Mouse (Mus musculus): Measurements from ENCODE around the gene Ubr3. TPM values are rescaled to one million over a fixed set of nuclear protein-coding genes. Genes with fewer than 3 reads are reported as not detected.

The Ubr3 gene
- total RNA-seq (2014; rRNA removed) (63.0 and 65.2 TPM in 2 replicates), polyA plus RNA-seq (2012; rRNA removed) (12.0 and 12.8 TPM in 2 replicates)

DNA sequence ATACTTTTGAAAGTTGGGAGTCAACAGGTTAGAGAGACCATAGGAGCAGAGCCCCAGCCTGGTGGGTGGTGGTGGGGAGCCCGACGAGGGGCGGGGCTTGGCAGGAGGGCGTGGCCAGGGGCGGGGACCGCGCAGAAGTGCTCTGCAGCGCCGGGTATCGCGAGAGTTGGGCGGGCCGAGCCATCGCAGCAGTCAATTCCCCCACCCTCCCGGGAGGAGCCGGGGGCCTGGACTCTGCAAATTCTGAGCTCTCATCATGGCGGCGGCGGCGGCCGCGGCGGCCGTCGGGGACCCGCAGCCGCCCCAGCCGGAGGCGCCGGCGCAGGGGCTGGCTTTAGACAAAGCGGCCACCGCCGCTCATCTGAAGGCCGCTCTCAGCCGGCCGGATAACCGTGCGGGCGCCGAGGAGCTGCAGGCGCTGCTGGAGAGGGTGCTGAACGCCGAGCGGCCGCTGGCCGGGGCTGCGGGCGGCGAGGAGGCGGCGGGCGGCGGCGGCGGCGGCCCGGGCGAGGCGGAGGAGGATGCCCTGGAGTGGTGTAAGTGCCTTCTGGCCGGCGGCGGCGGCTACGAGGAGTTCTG, at the start of gene Ubr3:
Ubr3 (plus strand) TSS at position 208 of the 579 bp plus-strand sequence.
- TF ChIP-seq POLR2A (IDR thresholded peaks at IDR 0.05; ENCODE audit: extremely low read depth, insufficient read depth, low read length) (peak; percentile 58; the same call in 1 of the 2 replicates), CTCF (IDR thresholded peaks at IDR 0.05; ENCODE audit: low read depth, low read length) (no peak)
- H3K9ac ChIP-seq (ENCODE audit: low read depth, low read length): peak within 1 kb of the TSS; percentile 97
- peaks cover 19% of the 10 kb centered on the region for H3K79me2 ChIP-seq (ENCODE audit: control insufficient read depth, insufficient read depth, low read length)
- peak within 1 kb of the TSS; percentile 75 for H3K27ac ChIP-seq (replicated peaks; ENCODE audit: insufficient read depth, low read depth, low read length)
- peak within 1 kb of the TSS; percentile 99 for H3K4me3 ChIP-seq (ENCODE audit: insufficient read depth, low read depth, low read length)
- peak; percentile 79 for DNase-seq (ENCODE audit: extremely low read depth, low read depth, low spot score)
- H3K36me3 ChIP-seq (ENCODE audit: control insufficient read depth, insufficient read depth, low read length): peaks cover 4% of the 10 kb centered on the region; the same call in 1 of the 2 replicates
- H3K4me1 ChIP-seq (ENCODE audit: control insufficient read depth, insufficient read depth, low read length): peaks cover 3% of the 10 kb centered on the region; the same call in 1 of the 2 replicates
- H3K27me3 ChIP-seq (ENCODE audit: control insufficient read depth, insufficient read depth, low read length): no peaks in the 10 kb centered on the region
- WGBS: 1% methylated on average over 64 of the region's 65 CpGs

DNA sequence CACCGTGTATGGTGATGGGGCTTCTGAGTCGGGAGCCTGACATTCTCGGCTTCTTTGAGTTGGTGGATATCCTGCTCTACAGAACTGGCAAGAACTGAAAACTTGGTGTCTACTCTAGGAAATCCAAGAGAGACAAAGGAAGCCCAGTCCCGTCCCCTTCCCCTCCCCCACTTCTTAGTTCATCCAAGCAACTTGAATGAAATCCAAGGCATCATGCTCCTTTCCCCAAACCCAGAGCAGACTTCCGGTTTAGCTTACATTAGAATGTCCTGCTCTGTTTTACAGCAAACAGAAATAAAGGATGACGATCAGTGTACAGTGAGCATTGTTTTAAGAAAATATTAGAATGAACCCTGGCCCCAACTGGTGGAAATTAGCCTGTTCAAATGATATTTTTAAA, 47.8 kb upstream of the Ubr3 start:
- Histone ChIP-seq H3K27me3 (ENCODE audit: control insufficient read depth, insufficient read depth, low read length) (no peaks in the 10 kb centered on the region), H3K79me2 (ENCODE audit: control insufficient read depth, insufficient read depth, low read length) (no peaks in the 10 kb centered on the region), H3K4me1 (ENCODE audit: control insufficient read depth, insufficient read depth, low read length) (no peaks in the 10 kb centered on the region), H3K9ac (ENCODE audit: low read depth, low read length) (no peak overlapping the region), H3K36me3 (ENCODE audit: control insufficient read depth, insufficient read depth, low read length) (no peaks in the 10 kb centered on the region), H3K27ac (replicated peaks; ENCODE audit: insufficient read depth, low read depth, low read length) (no peak overlapping the region), H3K4me3 (ENCODE audit: insufficient read depth, low read depth, low read length) (no peak overlapping the region)
- DNase-seq (ENCODE audit: extremely low read depth, low read depth, low spot score): peak; percentile 15
- WGBS: 66% methylated on average over 6 of the region's 6 CpGs
- TF ChIP-seq POLR2A (IDR thresholded peaks at IDR 0.05; ENCODE audit: extremely low read depth, insufficient read depth, low read length) (no peak), CTCF (IDR thresholded peaks at IDR 0.05; ENCODE audit: low read depth, low read length) (no peak)

DNA sequence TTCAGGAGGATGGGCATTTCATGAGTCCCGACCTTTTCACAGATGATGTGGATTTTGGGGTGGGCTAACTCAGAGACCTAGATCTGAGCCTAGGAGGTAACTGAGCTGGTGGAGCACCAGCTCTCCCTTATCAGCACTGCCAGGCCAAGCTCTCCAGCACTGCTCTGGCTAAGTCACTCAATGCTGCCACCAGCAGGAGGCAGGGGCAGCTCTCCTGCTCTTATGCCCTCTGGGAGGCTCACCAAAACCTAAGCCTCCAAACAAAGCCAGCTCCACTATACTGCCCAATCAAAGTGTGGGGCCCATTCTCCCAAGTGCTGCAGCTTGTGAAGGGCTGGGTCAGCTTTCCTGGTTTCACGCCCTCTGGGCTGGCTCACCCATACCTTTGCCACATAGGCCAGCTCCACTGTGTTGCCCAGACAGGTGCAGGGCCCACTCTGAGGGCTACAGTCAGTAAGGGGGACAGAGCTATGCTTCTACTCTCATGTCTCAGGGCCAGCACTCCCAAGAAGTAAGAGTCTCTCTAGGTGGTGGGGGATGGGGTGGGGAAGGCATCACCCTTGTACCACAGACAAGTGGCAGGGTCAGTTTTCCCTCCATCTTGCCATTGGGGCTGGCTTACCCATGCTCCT, 45.5 kb upstream of the Ubr3 start:
- no peak for DNase-seq (ENCODE audit: extremely low read depth, low read depth, low spot score)
- Histone ChIP-seq H3K4me1 (ENCODE audit: control insufficient read depth, insufficient read depth, low read length) (no peaks in the 10 kb centered on the region), H3K27me3 (ENCODE audit: control insufficient read depth, insufficient read depth, low read length) (no peaks in the 10 kb centered on the region), H3K79me2 (ENCODE audit: control insufficient read depth, insufficient read depth, low read length) (no peaks in the 10 kb centered on the region), H3K4me3 (ENCODE audit: insufficient read depth, low read depth, low read length) (no peak overlapping the region), H3K36me3 (ENCODE audit: control insufficient read depth, insufficient read depth, low read length) (no peaks in the 10 kb centered on the region), H3K27ac (replicated peaks; ENCODE audit: insufficient read depth, low read depth, low read length) (no peak overlapping the region), H3K9ac (ENCODE audit: low read depth, low read length) (no peak overlapping the region)
- TF ChIP-seq POLR2A (IDR thresholded peaks at IDR 0.05; ENCODE audit: extremely low read depth, insufficient read depth, low read length) (no peak), CTCF (IDR thresholded peaks at IDR 0.05; ENCODE audit: low read depth, low read length) (no peak)
- WGBS: 88% methylated on average over 2 of the region's 2 CpGs

DNA sequence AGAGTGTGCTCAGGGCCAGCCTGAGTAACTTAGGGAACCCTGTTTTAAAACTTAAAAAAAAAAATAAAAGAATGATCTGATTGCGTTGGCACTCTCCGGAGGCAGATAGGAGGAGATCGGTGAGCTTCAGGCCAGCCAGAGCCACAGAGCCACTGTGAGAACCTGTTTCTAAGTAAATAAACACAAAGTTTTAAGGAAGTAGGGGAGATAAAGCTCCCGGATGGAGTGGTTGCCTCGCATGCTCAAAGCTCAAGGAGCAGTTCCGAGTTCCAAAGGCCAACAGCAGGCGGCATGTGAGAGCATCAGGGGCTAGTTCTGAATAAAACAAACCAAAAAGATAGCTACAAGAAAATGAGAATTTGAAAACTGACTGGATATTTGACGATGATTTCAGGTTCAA, 40.7 kb upstream of the Ubr3 start:
- no peak for TF ChIP-seq POLR2A (IDR thresholded peaks at IDR 0.05; ENCODE audit: extremely low read depth, insufficient read depth, low read length)
- TF ChIP-seq CTCF (IDR thresholded peaks at IDR 0.05; ENCODE audit: low read depth, low read length): peak; percentile 53
- peak; percentile 21 for DNase-seq (ENCODE audit: extremely low read depth, low read depth, low spot score)
- 24% methylated on average over 8 of the region's 8 CpGs for WGBS
- Histone ChIP-seq H3K9ac (ENCODE audit: low read depth, low read length) (no peak overlapping the region), H3K36me3 (ENCODE audit: control insufficient read depth, insufficient read depth, low read length) (no peaks in the 10 kb centered on the region), H3K4me1 (ENCODE audit: control insufficient read depth, insufficient read depth, low read length) (peaks cover 3% of the 10 kb centered on the region; the same call in 1 of the 2 replicates), H3K27ac (replicated peaks; ENCODE audit: insufficient read depth, low read depth, low read length) (no peak overlapping the region), H3K4me3 (ENCODE audit: insufficient read depth, low read depth, low read length) (no peak overlapping the region), H3K79me2 (ENCODE audit: control insufficient read depth, insufficient read depth, low read length) (0 out of 2 replicates have a peak, but pooled peaks cover under 1% of the 10 kb centered on the region), H3K27me3 (ENCODE audit: control insufficient read depth, insufficient read depth, low read length) (no peaks in the 10 kb centered on the region)

DNA sequence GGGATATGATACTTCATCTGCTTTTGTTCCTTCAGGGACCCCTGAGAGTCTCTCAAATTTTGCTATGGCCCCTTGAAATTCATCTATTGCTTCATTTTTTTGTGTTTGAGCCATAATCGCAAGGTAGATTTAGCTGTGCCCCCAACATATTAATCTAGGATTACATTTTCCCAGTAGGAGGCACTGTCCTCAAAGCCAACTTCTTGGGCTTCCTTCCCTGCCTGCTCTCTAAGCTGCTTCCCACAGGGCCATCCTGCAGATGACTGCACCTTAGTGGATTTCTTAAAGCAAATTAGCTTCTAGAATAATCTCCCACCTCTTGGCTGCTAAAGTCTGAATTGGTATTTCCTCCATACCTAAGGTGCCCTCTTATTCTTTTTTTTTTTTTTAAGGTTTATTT, 39.2 kb upstream of the Ubr3 start:
- Histone ChIP-seq H3K4me3 (ENCODE audit: insufficient read depth, low read depth, low read length) (no peak overlapping the region), H3K79me2 (ENCODE audit: control insufficient read depth, insufficient read depth, low read length) (peaks cover 10% of the 10 kb centered on the region; the same call in 1 of the 2 replicates), H3K9ac (ENCODE audit: low read depth, low read length) (no peak overlapping the region), H3K27ac (replicated peaks; ENCODE audit: insufficient read depth, low read depth, low read length) (no peak overlapping the region), H3K4me1 (ENCODE audit: control insufficient read depth, insufficient read depth, low read length) (peaks cover 10% of the 10 kb centered on the region; the same call in 1 of the 2 replicates), H3K27me3 (ENCODE audit: control insufficient read depth, insufficient read depth, low read length) (no peaks in the 10 kb centered on the region), H3K36me3 (ENCODE audit: control insufficient read depth, insufficient read depth, low read length) (no peaks in the 10 kb centered on the region)
- DNase-seq (ENCODE audit: extremely low read depth, low read depth, low spot score): peak; percentile 9
- 82% methylated on average over 1 of the region's 1 CpGs for WGBS
- TF ChIP-seq POLR2A (IDR thresholded peaks at IDR 0.05; ENCODE audit: extremely low read depth, insufficient read depth, low read length) (no peak), CTCF (IDR thresholded peaks at IDR 0.05; ENCODE audit: low read depth, low read length) (no peak; the same call in 1 of the 2 replicates)
